Mouse (Mus musculus) bone marrow macrophage, adult 2 months (primary cell): ENCODE results near the gene Rtkn. TPM values are rescaled to one million over a fixed set of nuclear protein-coding genes. Genes with fewer than 3 reads are reported as not detected.
"Not testable (repeated sequence)": the region's sequence is repeated elsewhere in the genome, so short reads cannot be mapped to it uniquely, and the experiment has no call there.

Source experiments
- H3K27ac ChIP-seq: 2 replicates; pipeline ENCODE4 v1.5.1; 2012; ENCODE audit warnings: low read depth, low read length; ENCODE audit not compliant: insufficient read depth
- H3K4me1 ChIP-seq: 2 replicates; pipeline ENCODE4 v1.6.1; 2012; ENCODE audit warnings: low read length; ENCODE audit not compliant: control insufficient read depth, insufficient read depth
- H3K4me3 ChIP-seq: 2 replicates; pipeline ENCODE4 v1.5.1; 2012; ENCODE audit warnings: mild to moderate bottlenecking, low read length, moderate library complexity; ENCODE audit not compliant: insufficient read depth
- CTCF ChIP-seq: IDR thresholded peaks from 2 replicates; pipeline ENCODE4 v1.5.1; 2012; ENCODE audit warnings: low read depth, mild to moderate bottlenecking, low read length, moderate library complexity
- POLR2A ChIP-seq: IDR thresholded peaks from 2 replicates; pipeline ENCODE4 v1.6.1; 2012; ENCODE audit warnings: mild to moderate bottlenecking, low read depth, low read length, borderline replicate concordance
- polyA plus RNA-seq: library from polyadenylated mRNA; stranded (reverse); fragments of >200 nt; gene quantifications from 2 replicates; pipeline ENCODE4 v1.2.4, GENCODE M21; 2012; ENCODE audit not compliant: missing spikeins, insufficient read depth, insufficient read length

The Rtkn gene
- polyA plus RNA-seq, 1 experiment: 1.8 TPM

- Histone ChIP-seq H3K4me3 (peak overlapping the region; percentile 74), H3K27ac (no peak overlapping the region), H3K4me1 (no peaks in the 10 kb centered on the region)
- TF ChIP-seq POLR2A (no peak), CTCF (no peak)
Observed at GRCm38 (mm10) chr6:83155552-83156238, 20.4 kb downstream of the Rtkn start.

GRCm38 (mm10) chr6:83156259-83156684 is 21.0 kb downstream of the Rtkn start, which contains the start of the genes Wdr54 and 1700003E16Rik:
Gene Wdr54, minus strand, starts transcription at chr6:83156397.
Gene 1700003E16Rik, plus strand, starts transcription at chr6:83156404.
- Histone ChIP-seq H3K4me1 (no peaks in the 10 kb centered on the region), H3K4me3 (peak within 1 kb of the TSS; percentile 74), H3K27ac (no peak within 1 kb of the TSS)
- no peak for TF ChIP-seq CTCF

- H3K27ac ChIP-seq, H3K4me3 ChIP-seq, H3K4me1 ChIP-seq: not testable (repeated sequence)
Observed at GRCm38 (mm10) chr6:83159456-83159855, 24.2 kb downstream of the Rtkn start.

- Histone ChIP-seq H3K4me3 (peak overlapping the region; percentile 56), H3K27ac (no peak overlapping the region), H3K4me1 (peaks cover 6% of the 10 kb centered on the region)
- TF ChIP-seq POLR2A (no peak), CTCF (no peak)
Observed at GRCm38 (mm10) chr6:83161442-83161841, 26.2 kb downstream of the Rtkn start.

- Histone ChIP-seq H3K4me1 (peaks cover 8% of the 10 kb centered on the region), H3K4me3 (peak overlapping the region; percentile 56), H3K27ac (no peak overlapping the region)
- TF ChIP-seq CTCF (no peak), POLR2A (no peak)
Observed at GRCm38 (mm10) chr6:83161921-83162641, 26.8 kb downstream of the Rtkn start.

GRCm38 (mm10) chr6:83162701-83163100 is 27.4 kb downstream of the Rtkn start:
- TF ChIP-seq POLR2A (no peak), CTCF (peak; percentile 39)
- Histone ChIP-seq H3K27ac (no peak overlapping the region), H3K4me1 (peaks cover 14% of the 10 kb centered on the region), H3K4me3 (peak overlapping the region; percentile 56)

GRCm38 (mm10) chr6:83165026-83165606 is 29.9 kb downstream of the Rtkn start:
- Histone ChIP-seq H3K27ac (peak overlapping the region; percentile 36), H3K4me3 (peak overlapping the region; percentile 81), H3K4me1 (peaks cover 23% of the 10 kb centered on the region)
- TF ChIP-seq CTCF: no peak
- no peak for TF ChIP-seq POLR2A

GRCm38 (mm10) chr6:83165607-83166242 is 30.5 kb downstream of the Rtkn start, which contains the start of gene Dctn1:
Gene Dctn1, plus strand, starts transcription at chr6:83165920.
- Histone ChIP-seq H3K4me1 (peaks cover 23% of the 10 kb centered on the region), H3K27ac (peak within 1 kb of the TSS; percentile 58), H3K4me3 (peak within 1 kb of the TSS; percentile 81)
- TF ChIP-seq CTCF (no peak), POLR2A (no peak)

- TF ChIP-seq CTCF (no peak), POLR2A (no peak)
- Histone ChIP-seq H3K27ac (no peak overlapping the region), H3K4me1 (peaks cover 23% of the 10 kb centered on the region)
Observed at GRCm38 (mm10) chr6:83166243-83166630, 31.0 kb downstream of the Rtkn start.

More at GRCm38 (mm10) chr6:83166243-83166630, 31.0 kb downstream of the Rtkn start:
- peak overlapping the region; percentile 81 for H3K4me3 ChIP-seq
